Mouse (Mus musculus) intestine, postnatal 0 days (tissue): Measurements from ENCODE around the gene Tmem128. TPM values are rescaled to one million over a fixed set of nuclear protein-coding genes. Genes with fewer than 3 reads are reported as not detected.

Experiments
- ATAC-seq: fragments of 200-750 bp; cut with Nextera tagmentation; 2 replicates; pipeline ENCODE4 v1.8.0; 2017; ENCODE audit warnings: mild to moderate bottlenecking, moderate TSS enrichment, moderate library complexity
- H3K27ac ChIP-seq: fragments of 300-500 bp; sonication (generic); 2 replicates; pipeline ENCODE4 v1.5.1; 2014; ENCODE audit warnings: mild to moderate bottlenecking, low read depth, low read length, moderate library complexity
- H3K27me3 ChIP-seq: fragments of 300-500 bp; sonication (generic); replicated peaks from 2 replicates; pipeline ENCODE4 v1.6.1; 2014; ENCODE audit warnings: low read length, mixed read lengths; ENCODE audit not compliant: control insufficient read depth, insufficient read depth
- H3K36me3 ChIP-seq: fragments of 300-500 bp; sonication (generic); 2 replicates; pipeline ENCODE4 v1.6.1; 2014; ENCODE audit warnings: mild to moderate bottlenecking, moderate library complexity; ENCODE audit not compliant: control insufficient read depth, insufficient read depth
- H3K4me1 ChIP-seq: fragments of 300-500 bp; sonication (generic); replicated peaks from 2 replicates; pipeline ENCODE4 v1.6.1; 2014; ENCODE audit warnings: antibody characterized with exemption, low read length, mixed read lengths; ENCODE audit not compliant: control insufficient read depth, insufficient read depth
- H3K4me2 ChIP-seq: fragments of 300-500 bp; sonication (generic); replicated peaks from 2 replicates; pipeline ENCODE4 v1.6.1; 2014; ENCODE audit warnings: low read depth, mild to moderate bottlenecking, moderate library complexity
- H3K4me3 ChIP-seq: fragments of 300-500 bp; sonication (generic); 2 replicates; pipeline ENCODE4 v1.5.1; 2014; ENCODE audit warnings: low read depth, low read length
- H3K9ac ChIP-seq: fragments of 300-500 bp; sonication (generic); 2 replicates; pipeline ENCODE4 v1.6.1; 2014; ENCODE audit warnings: mild to moderate bottlenecking, low read depth, low read length
- H3K9me3 ChIP-seq: fragments of 300-500 bp; sonication (generic); 2 replicates; pipeline ENCODE4 v1.6.1; 2016; ENCODE audit warnings: mixed run types; ENCODE audit not compliant: control insufficient read depth
- CTCF ChIP-seq: sonication (generic); IDR thresholded peaks from 2 replicates; pipeline ENCODE4 v1.5.1; 2016; ENCODE audit warnings: low read depth, mild to moderate bottlenecking, control low read depth, antibody characterized with exemption, moderate library complexity
- WGBS: fragments of 180-500 bp; shearing (Covaris S2); extraction: QIAGEN DNeasy Blood & Tissue Kit; methylation state at CpG from one replicate; pipeline ENCODE4 v1.1.7; 2014; 5-methylcytosine and 5-hydroxymethylcytosine counted together
- polyA plus RNA-seq: library from polyadenylated mRNA; unstranded; fragments of >200 nt; fragmentation: Nextera tagmentation; extraction: Ambion mirVana; gene quantifications from 2 replicates; pipeline ENCODE4 v1.2.1, GENCODE M21; 2015

Gene Tmem128
- polyA plus RNA-seq, 1 experiment from 2014 or later, result 83.1 TPM

DNA sequence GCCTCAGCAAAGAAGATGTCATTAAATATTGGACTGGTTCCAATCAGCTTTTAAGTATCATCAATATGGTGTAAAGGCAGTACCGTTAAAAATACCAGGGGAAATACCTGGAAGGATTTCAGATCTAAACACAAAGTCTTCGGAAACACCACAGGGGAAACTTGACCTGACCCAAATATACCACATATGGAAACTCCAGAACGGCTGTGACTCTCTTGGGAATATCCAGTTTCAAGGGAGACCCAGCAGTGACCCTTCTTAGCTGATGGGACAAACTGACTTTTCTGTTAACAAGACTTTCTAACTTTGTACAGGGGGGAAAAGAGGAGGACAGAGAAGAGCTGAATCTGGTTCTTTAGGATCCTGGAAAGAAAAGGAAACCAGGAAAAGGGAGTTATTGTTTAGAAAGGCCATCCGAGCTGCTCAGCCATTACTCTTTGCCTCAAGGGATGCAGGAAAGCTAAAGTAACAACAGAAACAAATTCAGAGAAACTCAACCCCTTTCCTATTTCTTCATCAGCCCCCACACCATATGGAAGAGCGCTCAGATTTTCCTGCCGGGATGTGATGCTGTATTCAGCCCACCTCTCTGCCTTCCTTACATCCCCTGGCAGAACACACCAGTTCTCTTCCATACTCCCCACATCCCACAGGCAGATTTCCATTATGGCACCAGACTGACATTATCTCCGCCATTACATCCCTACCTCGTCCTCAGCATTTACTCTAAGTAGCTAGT is 1.8 kb upstream of the Tmem128 start:
- TF ChIP-seq CTCF, result no peak
- ATAC-seq, result no peak
- Histone ChIP-seq H3K9me3 (no peaks in the 10 kb centered on the region), H3K36me3 (peaks cover 10% of the 10 kb centered on the region), H3K4me3 (no peak overlapping the region), H3K4me1 (peaks cover 3% of the 10 kb centered on the region; the same call in 1 of the 2 replicates), H3K4me2 (no peak overlapping the region), H3K9ac (no peak overlapping the region), H3K27me3 (no peaks in the 10 kb centered on the region), H3K27ac (no peak overlapping the region)
- 79% methylated on average over 8 of the region's 8 CpGs for WGBS

GRCm38 (mm10) chr5:38258773-38259146 is 1.2 kb upstream of the Tmem128 start:
- Histone ChIP-seq H3K4me3 (no peak overlapping the region), H3K4me2 (no peak overlapping the region), H3K4me1 (peaks cover 3% of the 10 kb centered on the region; the same call in 1 of the 2 replicates), H3K36me3 (peaks cover 15% of the 10 kb centered on the region), H3K9ac (no peak overlapping the region), H3K9me3 (no peaks in the 10 kb centered on the region), H3K27me3 (no peaks in the 10 kb centered on the region), H3K27ac (no peak overlapping the region)
- no peak for ATAC-seq
- WGBS, result 94% methylated on average over 5 of the region's 5 CpGs
- TF ChIP-seq CTCF, result no peak

DNA sequence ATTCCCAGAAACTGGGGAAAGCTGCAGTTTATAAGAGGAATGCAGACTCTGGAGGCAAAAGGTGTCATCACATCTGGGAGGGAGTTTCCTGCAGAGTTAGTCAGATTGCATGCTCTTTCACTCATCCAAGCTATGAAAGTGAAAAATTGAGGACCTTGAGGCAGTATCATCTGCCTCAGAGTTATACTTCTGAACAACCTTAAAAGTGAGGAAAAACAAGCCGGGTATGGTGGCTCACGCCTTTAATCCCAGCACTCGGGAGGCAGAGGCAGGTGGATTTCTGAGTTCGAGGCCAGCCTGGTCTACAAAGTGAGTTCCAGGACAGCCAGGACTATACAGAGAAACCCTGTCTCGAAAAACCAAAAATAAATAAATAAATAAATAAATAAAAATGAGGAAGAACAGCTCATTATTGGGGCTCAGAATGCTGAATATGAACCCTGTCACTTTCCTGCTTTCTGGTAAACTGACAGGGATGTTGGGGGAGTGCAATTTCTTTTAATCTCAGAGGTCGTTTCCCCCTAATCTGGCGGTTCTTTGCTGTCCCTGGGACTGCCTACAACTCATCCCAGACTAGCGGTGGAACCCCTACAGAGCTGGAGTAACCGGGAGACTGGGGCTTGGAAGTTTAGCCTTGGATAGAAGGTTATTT is 404 bp upstream of the Tmem128 start:
- peak overlapping the region; percentile 83 for H3K4me3 ChIP-seq
- ATAC-seq, result no peak
- H3K36me3 ChIP-seq, result peaks cover 24% of the 10 kb centered on the region
- H3K27me3 ChIP-seq, result no peaks in the 10 kb centered on the region
- H3K4me1 ChIP-seq, result peaks cover 3% of the 10 kb centered on the region; the same call in 1 of the 2 replicates
- peak overlapping the region; percentile 70 for H3K4me2 ChIP-seq
- peak overlapping the region; percentile 65 for H3K9ac ChIP-seq
- 47% methylated on average over 9 of the region's 9 CpGs for WGBS
- peak overlapping the region; percentile 92 for H3K27ac ChIP-seq
- H3K9me3 ChIP-seq, result no peaks in the 10 kb centered on the region
- TF ChIP-seq CTCF, result no peak

- no peak overlapping the region for H3K27ac ChIP-seq
- H3K9ac ChIP-seq, result no peak overlapping the region
- H3K4me2 ChIP-seq, result no peak overlapping the region
- peaks cover 40% of the 10 kb centered on the region for H3K36me3 ChIP-seq
- H3K4me1 ChIP-seq, result no peaks in the 10 kb centered on the region
- TF ChIP-seq CTCF, result no peak
- H3K9me3 ChIP-seq, result no peaks in the 10 kb centered on the region
- no peak for ATAC-seq
- WGBS, result 90% methylated on average over 3 of the region's 3 CpGs
- H3K4me3 ChIP-seq, result no peak overlapping the region
- peaks cover 8% of the 10 kb centered on the region; the same call in 1 of the 2 replicates for H3K27me3 ChIP-seq
Measured at GRCm38 (mm10) chr5:38270942-38271341, 11.0 kb downstream of the Tmem128 start.

GRCm38 (mm10) chr5:38273831-38274230 is 13.8 kb downstream of the Tmem128 start:
- no peaks in the 10 kb centered on the region for H3K4me1 ChIP-seq
- TF ChIP-seq CTCF, result no peak
- no peak for ATAC-seq
- WGBS, result 95% methylated on average over 4 of the region's 4 CpGs
- no peak overlapping the region for H3K27ac ChIP-seq
- no peak overlapping the region for H3K4me2 ChIP-seq
- no peak overlapping the region for H3K9ac ChIP-seq
- H3K4me3 ChIP-seq, result no peak overlapping the region
- no peaks in the 10 kb centered on the region for H3K9me3 ChIP-seq
- H3K27me3 ChIP-seq, result peaks cover 32% of the 10 kb centered on the region
- peaks cover 15% of the 10 kb centered on the region; the same call in 1 of the 2 replicates for H3K36me3 ChIP-seq

GRCm38 (mm10) chr5:38275771-38276170 is 15.8 kb downstream of the Tmem128 start, which contains the start of gene Otop1:
TSS of gene Otop1 (plus strand) at chr5:38275972.
- peaks cover 41% of the 10 kb centered on the region for H3K27me3 ChIP-seq
- no peaks in the 10 kb centered on the region for H3K9me3 ChIP-seq
- no peak for ATAC-seq
- H3K9ac ChIP-seq, result no peak within 1 kb of the TSS
- H3K27ac ChIP-seq, result no peak within 1 kb of the TSS
- no peaks in the 10 kb centered on the region for H3K4me1 ChIP-seq
- H3K4me3 ChIP-seq, result no peak within 1 kb of the TSS
- TF ChIP-seq CTCF, result no peak
- 12% methylated on average over 4 of the region's 4 CpGs for WGBS
- H3K36me3 ChIP-seq, result peaks cover 11% of the 10 kb centered on the region; the same call in 1 of the 2 replicates
- no peak within 1 kb of the TSS for H3K4me2 ChIP-seq
